Mouse (Mus musculus) skeletal muscle tissue, adult 2 months (tissue): Measurements from ENCODE around the gene Sbds.

Experiments used
- DNase-seq: peaks from one replicate; pipeline ENCODE4 v3.0.0-alpha.2; 2012; ENCODE audit warnings: low read depth, low spot score

Sbds gene

GRCm38 (mm10) chr5:130200233-130201029 is 54.9 kb downstream of the Sbds start:
- no peak for DNase-seq

- peak; percentile 94 for DNase-seq
Measured at GRCm38 (mm10) chr5:130197981-130198380, 57.3 kb downstream of the Sbds start.

DNA sequence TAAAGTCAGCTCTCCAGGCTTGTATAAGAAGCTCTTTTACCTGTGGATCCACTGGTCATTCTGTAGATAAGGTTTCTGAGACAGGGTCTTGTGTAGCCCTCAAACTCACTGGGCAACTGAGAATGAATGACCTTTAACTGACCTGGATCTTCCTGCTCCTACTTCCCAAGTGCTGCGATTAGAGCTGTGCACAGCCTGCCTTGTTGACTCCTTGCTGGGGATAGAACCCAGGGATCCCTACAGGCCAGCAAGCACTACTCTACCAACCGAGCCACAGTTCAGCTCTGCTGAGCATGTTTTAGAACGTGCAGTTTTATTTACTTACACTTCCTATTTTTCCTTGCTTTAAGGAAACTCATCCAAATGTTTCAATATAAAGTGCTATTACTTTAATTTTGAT is 57.9 kb downstream of the Sbds start:
- DNase-seq = peak; percentile 67

DNA sequence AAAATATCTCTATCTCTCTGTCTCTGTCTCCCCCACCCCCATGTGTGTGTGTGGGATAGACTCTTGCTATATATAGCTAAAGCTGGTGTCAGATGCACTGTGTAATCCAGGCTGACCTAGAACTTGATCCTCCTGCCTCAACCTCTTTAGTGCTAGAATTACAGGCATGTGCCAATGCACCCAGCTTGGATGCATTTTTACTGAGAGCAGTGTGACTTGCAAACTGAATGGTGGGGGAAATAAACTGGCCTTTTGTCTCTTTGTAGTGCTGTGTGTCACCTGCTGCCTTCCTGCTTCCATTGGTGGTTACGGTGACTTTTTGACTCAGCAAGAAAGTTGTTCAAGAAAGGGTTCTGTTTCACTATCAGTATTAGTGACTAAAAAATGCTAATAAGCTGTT is 59.0 kb downstream of the Sbds start:
- peak; percentile 77 for DNase-seq
